Mouse (Mus musculus): ENCODE measurements around the gene Acss2. TPM values are rescaled to one million over a fixed set of nuclear protein-coding genes. Genes with fewer than 3 reads are reported as not detected.

Acss2 gene
- total RNA-seq (2018; cell fraction: chromatin; rRNA removed), result 10 to 100 TPM in 20 of 26 experiments, 1 to 10 TPM in 6; 1.6 to 54.5 (median 20.0) TPM
- 10 to 100 TPM in 15 of 26 experiments, 1 to 10 TPM in 11; 6.0 to 18.2 (median 11.1) TPM for total RNA-seq (2018; cell fraction: cytosol; rRNA removed)
- total RNA-seq (2018; cell fraction: nucleus; rRNA removed), result 10 to 100 TPM in 19 of 26 experiments, 1 to 10 TPM in 7; 2.8 to 30.7 (median 15.7) TPM
- polyA plus RNA-seq (2018), result 2.5 to 12.9 TPM (median 4.1 TPM) in 3 replicates

- Histone ChIP-seq H3K27ac (peak within 1 kb of the TSS; percentile 54), H3K79me2 (ENCODE audit: inconsistent target) (no peaks in the 10 kb centered on the region)
- 2% methylated on average over 70 of the region's 70 CpGs for WGBS (ENCODE audit: missing documents)
Measured at GRCm38 (mm10) chr2:155517455-155518423, at the start of gene Acss2, which contains the start of gene Ggt7. Acss2 (plus strand) TSS chr2:155517948. Ggt7 (minus strand) TSS chr2:155518237.

GRCm38 (mm10) chr2:155472671-155473569, 44.8 kb upstream of the Acss2 start:
- Histone ChIP-seq H3K79me2 (ENCODE audit: inconsistent target) (peaks cover 52% of the 10 kb centered on the region), H3K27ac (peak overlapping the region; percentile 63), H3K4me3 (ENCODE audit: inconsistent target) (peak overlapping the region; percentile 79), H3K36me3 (ENCODE audit: inconsistent target) (no peaks in the 10 kb centered on the region)
- under 1% methylated on average over 67 of the region's 71 CpGs for WGBS (ENCODE audit: missing documents)

More at GRCm38 (mm10) chr2:155517455-155518423, at the start of gene Acss2, which contains the start of gene Ggt7:
- H3K4me3 ChIP-seq (ENCODE audit: inconsistent target), result peak within 1 kb of the TSS; percentile 72
- no peaks in the 10 kb centered on the region for H3K36me3 ChIP-seq (ENCODE audit: inconsistent target)

GRCm38 (mm10) chr2:155473570-155474088, 44.1 kb upstream of the Acss2 start, which contains the start of gene Ncoa6:
Ncoa6 (minus strand) TSS chr2:155473894.
- Histone ChIP-seq H3K36me3 (ENCODE audit: inconsistent target) (no peaks in the 10 kb centered on the region), H3K27ac (peak within 1 kb of the TSS; percentile 63), H3K4me3 (ENCODE audit: inconsistent target) (peak within 1 kb of the TSS; percentile 79), H3K79me2 (ENCODE audit: inconsistent target) (peaks cover 45% of the 10 kb centered on the region)
- WGBS (ENCODE audit: missing documents), result 0% methylated on average over 29 of the region's 72 CpGs

- no peaks in the 10 kb centered on the region for H3K79me2 ChIP-seq (ENCODE audit: inconsistent target)
- H3K4me3 ChIP-seq (ENCODE audit: inconsistent target), result no peak overlapping the region
- no peak overlapping the region for H3K27ac ChIP-seq
- H3K36me3 ChIP-seq (ENCODE audit: inconsistent target), result no peaks in the 10 kb centered on the region
- WGBS (ENCODE audit: missing documents), result 64% methylated on average over 3 of the region's 3 CpGs
Measured at GRCm38 (mm10) chr2:155482021-155482420, 35.7 kb upstream of the Acss2 start.

- no peaks in the 10 kb centered on the region for H3K36me3 ChIP-seq (ENCODE audit: inconsistent target)
- H3K4me3 ChIP-seq (ENCODE audit: inconsistent target), result no peak overlapping the region
- no peaks in the 10 kb centered on the region for H3K79me2 ChIP-seq (ENCODE audit: inconsistent target)
- 79% methylated on average over 6 of the region's 6 CpGs for WGBS (ENCODE audit: missing documents)
- H3K27ac ChIP-seq, result no peak overlapping the region
Measured at GRCm38 (mm10) chr2:155490998-155491397, 26.8 kb upstream of the Acss2 start.

GRCm38 (mm10) chr2:155502596-155502995, 15.2 kb upstream of the Acss2 start:
- Histone ChIP-seq H3K27ac (no peak overlapping the region), H3K79me2 (ENCODE audit: inconsistent target) (no peaks in the 10 kb centered on the region), H3K4me3 (ENCODE audit: inconsistent target) (no peak overlapping the region), H3K36me3 (ENCODE audit: inconsistent target) (no peaks in the 10 kb centered on the region)
- whole genome bisulfite sequencing (ENCODE audit: missing documents), result 64% methylated on average over 7 of the region's 7 CpGs

GRCm38 (mm10) chr2:155504440-155505355, 13.1 kb upstream of the Acss2 start:
- no peak overlapping the region for H3K27ac ChIP-seq
- H3K4me3 ChIP-seq (ENCODE audit: inconsistent target), result no peak overlapping the region
- 50% methylated on average over 13 of the region's 13 CpGs for WGBS (ENCODE audit: missing documents)
- no peaks in the 10 kb centered on the region for H3K36me3 ChIP-seq (ENCODE audit: inconsistent target)
- no peaks in the 10 kb centered on the region for H3K79me2 ChIP-seq (ENCODE audit: inconsistent target)

- WGBS (ENCODE audit: missing documents), result 86% methylated on average over 8 of the region's 9 CpGs
- H3K79me2 ChIP-seq (ENCODE audit: inconsistent target), result no peaks in the 10 kb centered on the region
- no peak overlapping the region for H3K27ac ChIP-seq
- H3K4me3 ChIP-seq (ENCODE audit: inconsistent target), result no peak overlapping the region
- no peaks in the 10 kb centered on the region for H3K36me3 ChIP-seq (ENCODE audit: inconsistent target)
Measured at GRCm38 (mm10) chr2:155505811-155506210, 11.9 kb upstream of the Acss2 start.

- no peak overlapping the region for H3K4me3 ChIP-seq (ENCODE audit: inconsistent target)
- no peaks in the 10 kb centered on the region for H3K36me3 ChIP-seq (ENCODE audit: inconsistent target)
- 89% methylated on average over 10 of the region's 10 CpGs for WGBS (ENCODE audit: missing documents)
- no peak overlapping the region for H3K27ac ChIP-seq
- no peaks in the 10 kb centered on the region for H3K79me2 ChIP-seq (ENCODE audit: inconsistent target)
Measured at GRCm38 (mm10) chr2:155507721-155508470, 9.9 kb upstream of the Acss2 start.

- Histone ChIP-seq H3K36me3 (ENCODE audit: inconsistent target) (no peaks in the 10 kb centered on the region), H3K4me3 (ENCODE audit: inconsistent target) (no peak overlapping the region), H3K27ac (no peak overlapping the region), H3K79me2 (ENCODE audit: inconsistent target) (no peaks in the 10 kb centered on the region)
- WGBS (ENCODE audit: missing documents), result 58% methylated on average over 4 of the region's 4 CpGs
Measured at GRCm38 (mm10) chr2:155512479-155512878, 5.3 kb upstream of the Acss2 start.

- H3K4me3 ChIP-seq (ENCODE audit: inconsistent target), result no peak overlapping the region
- H3K36me3 ChIP-seq (ENCODE audit: inconsistent target), result no peaks in the 10 kb centered on the region
- WGBS (ENCODE audit: missing documents), result 70% methylated on average over 5 of the region's 5 CpGs
- H3K27ac ChIP-seq, result no peak overlapping the region
- no peaks in the 10 kb centered on the region for H3K79me2 ChIP-seq (ENCODE audit: inconsistent target)
Measured at GRCm38 (mm10) chr2:155513543-155513942, 4.2 kb upstream of the Acss2 start.

- Histone ChIP-seq H3K79me2 (ENCODE audit: inconsistent target) (no peaks in the 10 kb centered on the region), H3K27ac (no peak overlapping the region), H3K36me3 (ENCODE audit: inconsistent target) (no peaks in the 10 kb centered on the region), H3K4me3 (ENCODE audit: inconsistent target) (no peak overlapping the region)
- WGBS (ENCODE audit: missing documents), result 4% methylated on average over 21 of the region's 23 CpGs
Measured at GRCm38 (mm10) chr2:155514666-155515065, 3.1 kb upstream of the Acss2 start.
